Mouse (Mus musculus): ENCODE data around the gene Coro7. TPM values are rescaled to one million over a fixed set of nuclear protein-coding genes. Genes with fewer than 3 reads are reported as not detected.
A peak's percentile ranks its signal among the peaks of the same experiment; 100 is the strongest.

The Coro7 gene
- polyA plus RNA-seq, 1 experiment: 237 TPM

DNA sequence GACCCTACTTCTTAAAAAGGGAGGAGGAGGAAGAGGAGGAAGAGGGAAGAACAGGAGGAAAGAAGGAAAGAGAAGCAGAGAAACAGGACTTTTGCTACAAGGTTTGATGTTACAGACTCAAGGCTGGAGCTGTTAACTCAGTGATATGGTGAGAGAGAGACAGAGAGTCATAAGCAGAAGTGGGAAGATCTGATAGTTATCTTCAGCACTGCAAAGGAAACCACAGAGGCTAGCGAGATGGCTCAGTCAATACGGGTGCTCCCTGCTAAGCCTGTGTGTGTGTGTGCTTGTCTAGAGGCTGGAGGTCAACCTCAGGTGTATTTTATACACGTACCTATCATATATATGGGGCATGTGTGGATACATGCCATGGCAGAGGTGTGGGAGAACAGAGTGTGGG, 95.8 kb downstream of the Coro7 start:
- TF ChIP-seq GATA1 (IDR thresholded peaks at IDR 0.05; ENCODE audit: low read length): peak; percentile 33

- no peak for TF ChIP-seq GATA1 (IDR thresholded peaks at IDR 0.05; ENCODE audit: low read length)
Observed at GRCm38 (mm10) chr16:4578630-4579029, 100.9 kb downstream of the Coro7 start.

DNA sequence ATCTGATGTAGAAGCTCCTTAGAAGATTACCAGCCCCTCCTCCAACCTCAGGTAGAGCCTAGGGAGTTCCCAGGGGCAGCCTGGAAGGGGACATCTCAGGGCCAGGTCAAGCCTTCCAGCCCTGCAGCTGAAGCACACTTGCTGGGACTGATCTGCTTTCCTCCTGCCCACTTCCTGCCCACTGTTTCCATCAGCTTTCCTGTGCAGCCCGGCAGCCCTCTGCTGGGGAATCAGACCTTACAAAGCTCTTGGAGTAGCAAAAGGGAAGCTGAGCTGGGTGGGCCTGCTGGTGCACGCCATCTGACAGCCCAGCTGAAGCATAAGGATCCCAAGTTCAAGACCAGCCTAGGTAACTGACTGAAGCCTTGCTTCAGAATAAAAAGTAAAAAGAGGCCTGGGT, 102.7 kb downstream of the Coro7 start:
- TF ChIP-seq GATA1 (IDR thresholded peaks at IDR 0.05; ENCODE audit: low read length): no peak

Other genes starting within 250 kb of the Coro7 start
- gene Srl, start 138.0 kb downstream of the Coro7 start, polyA plus RNA-seq (2012): 2.1 and 4.0 TPM in 2 replicates
- 66.7 and 92.6 TPM in 2 replicates for gene Tfap4, start 119.9 kb downstream of the Coro7 start, polyA plus RNA-seq (2012)
- 0.44 and 1.1 TPM in 2 replicates for gene Glis2, start 85.1 kb downstream of the Coro7 start, polyA plus RNA-seq (2012)
- gene Pam16, start 54.8 kb downstream of the Coro7 start, polyA plus RNA-seq (2012): 46.4 and 52.4 TPM in 2 replicates
- not detected in 2 replicates for gene Vasn, start 39.8 kb downstream of the Coro7 start, polyA plus RNA-seq (2012)
- 50.7 and 70.0 TPM in 2 replicates for gene Dnaja3, start 39.8 kb downstream of the Coro7 start, polyA plus RNA-seq (2012)
- 7.4 and 15.2 TPM in 2 replicates for gene Nmral1, start 39.6 kb upstream of the Coro7 start, polyA plus RNA-seq (2012)
- 1.5 and 1.8 TPM in 2 replicates for gene Hmox2, start 46.6 kb upstream of the Coro7 start, polyA plus RNA-seq (2012)
- gene Cdip1, start 110.5 kb upstream of the Coro7 start, polyA plus RNA-seq (2012): 34.7 and 56.1 TPM in 2 replicates
- not detected in 2 replicates for gene 4930562C15Rik, start 155.6 kb upstream of the Coro7 start, polyA plus RNA-seq (2012)
- gene Ubald1, start 200.5 kb upstream of the Coro7 start, polyA plus RNA-seq (2012): 162 and 189 TPM in 2 replicates
- 21.5 and 23.9 TPM in 2 replicates for gene Mgrn1, start 206.5 kb upstream of the Coro7 start, polyA plus RNA-seq (2012)